Mouse (Mus musculus): ENCODE results near the gene Pim1. TPM values are rescaled to one million over a fixed set of nuclear protein-coding genes. Genes with fewer than 3 reads are reported as not detected.
A peak's percentile ranks its signal among the peaks of the same experiment; 100 is the strongest.

Gene Pim1
- polyA plus RNA-seq, 1 experiment from 2014 or later, result 17.9 TPM

DNA sequence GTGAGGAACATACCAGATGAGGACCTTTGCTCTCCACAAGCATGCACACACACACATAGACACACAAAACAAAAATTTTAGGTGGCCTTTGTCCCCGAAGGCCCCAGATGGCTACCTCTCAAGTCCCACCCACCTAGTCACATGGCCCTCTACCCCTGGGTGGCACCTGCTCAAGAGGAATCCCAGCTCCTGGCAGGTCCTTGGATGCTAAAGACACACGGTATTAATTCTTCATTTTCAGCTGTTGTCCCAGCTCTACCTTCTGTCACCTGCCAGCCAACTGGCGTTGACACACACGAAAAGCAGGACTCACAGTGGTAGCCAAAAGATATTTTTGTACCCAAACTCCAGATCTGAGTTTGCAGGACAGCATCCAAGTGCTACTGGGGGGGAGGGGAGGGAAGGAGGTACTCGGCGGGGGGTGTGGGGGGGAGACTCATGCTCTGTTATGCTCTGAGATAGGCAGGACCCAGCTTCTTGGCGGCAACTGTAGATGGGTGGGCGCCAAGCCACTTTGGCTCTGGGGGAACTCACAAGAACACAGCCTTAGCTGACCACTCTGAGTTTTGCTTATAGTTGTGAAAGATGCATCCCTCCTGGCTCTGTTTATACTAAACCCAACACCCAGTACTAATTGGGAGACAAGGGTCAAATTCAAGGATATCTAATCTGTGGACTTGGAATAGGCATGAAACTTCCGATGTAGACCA, 35.0 kb upstream of the Pim1 start:
- no peak overlapping the region for H3K4me2 ChIP-seq
- H3K9ac ChIP-seq, result no peak overlapping the region
- no peaks in the 10 kb centered on the region for H3K27me3 ChIP-seq
- no peak overlapping the region for H3K4me3 ChIP-seq
- no peaks in the 10 kb centered on the region for H3K9me3 ChIP-seq (replicated peaks)
- no peaks in the 10 kb centered on the region for H3K36me3 ChIP-seq
- peak overlapping the region; percentile 92 for H3K27ac ChIP-seq
- no peak for ATAC-seq (replicated peaks; ENCODE audit: insufficient number of reproducible peaks, insufficient read depth, low FRiP score, low read depth)
- 52% methylated on average over 9 of the region's 9 CpGs for WGBS
- peaks cover 67% of the 10 kb centered on the region for H3K4me1 ChIP-seq (replicated peaks)

DNA sequence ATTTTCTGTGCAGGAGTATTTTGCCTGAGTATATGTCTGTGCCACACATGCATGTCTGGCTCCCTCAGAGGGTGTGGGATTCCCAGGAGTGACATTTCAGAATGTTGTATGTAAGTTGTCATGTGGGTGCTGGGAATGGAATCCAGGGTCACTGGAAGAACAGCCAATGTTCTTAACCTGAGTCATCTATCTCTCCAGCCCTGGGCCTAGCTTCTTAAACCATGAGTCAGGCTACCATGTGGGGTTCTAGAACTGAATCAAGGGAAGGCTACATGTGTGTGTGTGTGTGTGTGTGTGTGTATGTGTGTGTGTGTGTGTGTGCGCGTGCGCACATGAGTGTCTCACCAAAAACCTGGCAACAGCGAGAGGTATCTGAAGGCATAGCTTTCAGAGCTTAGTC, 34.1 kb upstream of the Pim1 start:
- Histone ChIP-seq H3K4me3 (no peak overlapping the region), H3K9me3 (replicated peaks) (no peaks in the 10 kb centered on the region), H3K4me1 (replicated peaks) (peaks cover 58% of the 10 kb centered on the region), H3K27me3 (no peaks in the 10 kb centered on the region), H3K4me2 (no peak overlapping the region), H3K36me3 (no peaks in the 10 kb centered on the region), H3K27ac (peak overlapping the region; percentile 92), H3K9ac (no peak overlapping the region)
- no peak for ATAC-seq (replicated peaks; ENCODE audit: insufficient number of reproducible peaks, insufficient read depth, low FRiP score, low read depth)
- 98% methylated on average over 4 of the region's 4 CpGs for WGBS

DNA sequence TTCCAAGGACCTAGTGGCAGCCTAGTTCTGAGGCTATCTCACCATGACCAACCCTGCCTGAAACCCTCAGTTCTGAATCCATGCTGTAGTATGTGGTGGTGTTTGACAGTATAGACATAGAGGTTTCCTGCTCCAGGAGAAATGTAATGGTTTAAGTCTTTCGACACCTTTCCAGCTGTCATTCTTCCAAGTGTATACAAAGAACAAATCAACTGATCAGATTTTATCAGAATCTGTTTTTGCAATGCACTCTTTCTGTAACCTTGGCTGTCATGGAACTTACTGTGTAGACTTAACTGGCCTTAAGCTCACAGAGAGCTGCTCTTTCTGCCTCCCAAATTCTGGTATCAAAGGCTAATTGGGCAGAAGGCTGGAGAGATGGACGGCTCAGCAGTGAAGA, 33.6 kb upstream of the Pim1 start:
- Histone ChIP-seq H3K36me3 (no peaks in the 10 kb centered on the region), H3K9me3 (replicated peaks) (no peaks in the 10 kb centered on the region), H3K4me2 (peak overlapping the region; percentile 55; the same call in 1 of the 2 replicates), H3K4me3 (no peak overlapping the region), H3K27ac (peak overlapping the region; percentile 92), H3K9ac (peak overlapping the region; percentile 12; the same call in 1 of the 2 replicates), H3K4me1 (replicated peaks) (peaks cover 54% of the 10 kb centered on the region), H3K27me3 (no peaks in the 10 kb centered on the region)
- WGBS, result 76% methylated on average over 2 of the region's 2 CpGs
- ATAC-seq (replicated peaks; ENCODE audit: insufficient number of reproducible peaks, insufficient read depth, low FRiP score, low read depth), result no peak

DNA sequence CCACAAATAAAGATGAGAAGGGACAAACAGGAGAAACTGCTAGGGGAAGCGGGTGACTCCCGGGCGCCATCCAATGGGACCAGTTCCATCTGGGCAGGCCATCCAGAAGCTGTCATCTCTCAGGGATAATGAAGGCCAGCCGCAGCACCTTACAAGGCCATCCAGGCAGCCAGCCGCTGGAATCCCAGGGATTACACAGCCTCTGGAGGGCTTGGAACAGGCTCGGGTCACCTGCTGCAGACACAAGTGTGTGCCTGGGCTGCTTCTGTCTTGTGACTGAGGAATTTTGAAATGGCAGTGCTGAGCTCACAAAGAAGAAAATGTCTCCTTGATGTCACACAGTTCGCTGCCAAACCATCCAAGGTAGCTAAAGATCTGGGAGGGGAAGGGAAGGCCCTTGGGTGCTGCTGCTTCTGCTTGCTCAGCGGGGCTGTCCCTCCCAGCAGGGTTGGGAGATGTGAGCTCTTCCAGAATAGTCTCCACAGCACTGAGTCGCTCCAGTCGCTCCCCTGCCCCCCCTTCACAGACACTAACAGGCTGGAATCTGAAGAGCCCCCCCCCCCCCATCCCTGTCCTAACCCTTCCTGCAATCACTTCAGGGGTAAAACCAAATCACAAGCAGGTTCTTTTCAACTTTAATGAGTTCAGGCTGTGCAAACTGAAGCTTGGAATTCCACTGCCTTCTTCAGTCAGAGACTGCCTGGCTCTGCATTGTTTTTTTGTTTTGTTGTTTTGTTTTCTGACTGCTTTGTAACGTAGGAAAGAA, 32.6 kb upstream of the Pim1 start:
- H3K4me3 ChIP-seq, result no peak overlapping the region

DNA sequence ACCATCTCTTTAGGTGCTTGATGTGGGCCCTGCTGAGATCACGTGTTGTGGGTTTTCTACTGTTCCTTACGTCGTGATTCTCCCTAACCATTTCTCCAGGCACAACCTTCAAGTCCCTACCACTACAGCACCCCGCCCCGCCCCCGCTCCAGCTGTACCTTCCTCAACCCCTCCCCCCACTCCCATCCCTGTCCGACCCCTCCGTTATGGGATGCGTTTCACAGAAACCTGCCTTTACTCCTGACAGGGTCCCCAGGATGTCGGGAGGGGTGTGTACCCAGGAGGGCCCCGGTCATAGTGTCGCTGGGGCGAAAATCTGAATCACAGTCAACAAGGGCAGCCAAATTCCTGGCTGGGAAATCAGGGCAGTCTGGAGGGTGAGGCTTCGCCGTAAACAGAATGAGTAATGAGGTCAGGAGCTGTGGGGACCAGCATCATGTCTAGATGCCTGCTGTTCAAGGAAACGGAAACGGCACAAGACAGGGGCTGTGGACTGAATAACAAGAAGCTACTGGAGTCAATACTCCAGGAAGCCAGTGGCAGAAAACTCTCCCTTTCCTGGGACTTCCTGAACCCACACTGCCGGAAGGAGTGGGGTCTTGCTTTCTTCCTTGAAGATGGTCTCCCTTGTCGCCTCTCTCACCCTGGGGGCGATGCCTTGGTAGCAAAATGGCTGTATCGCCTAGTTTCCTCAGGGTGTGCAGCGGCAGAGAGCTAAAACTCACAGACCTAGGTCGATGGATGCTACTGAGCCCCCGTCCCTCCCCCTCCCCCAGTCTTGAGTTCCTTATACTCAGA, 31.0 kb upstream of the Pim1 start:
- H3K27me3 ChIP-seq, result no peaks in the 10 kb centered on the region
- ATAC-seq (replicated peaks; ENCODE audit: insufficient number of reproducible peaks, insufficient read depth, low FRiP score, low read depth), result 0 out of 2 replicates have a peak, but pooled peaks have one; percentile 2
- H3K4me3 ChIP-seq, result peak overlapping the region; percentile 27
- H3K4me2 ChIP-seq, result peak overlapping the region; percentile 55
- peaks cover 67% of the 10 kb centered on the region for H3K4me1 ChIP-seq (replicated peaks)
- 8% methylated on average over 24 of the region's 24 CpGs for WGBS
- no peaks in the 10 kb centered on the region for H3K9me3 ChIP-seq (replicated peaks)
- H3K36me3 ChIP-seq, result no peaks in the 10 kb centered on the region
- peak overlapping the region; percentile 42 for H3K9ac ChIP-seq
- peak overlapping the region; percentile 92 for H3K27ac ChIP-seq

More for the DNA sequence above, 32.6 kb upstream of the Pim1 start:
- peaks cover 53% of the 10 kb centered on the region for H3K4me1 ChIP-seq (replicated peaks)
- H3K27me3 ChIP-seq, result no peaks in the 10 kb centered on the region
- H3K9me3 ChIP-seq (replicated peaks), result no peaks in the 10 kb centered on the region
- peak overlapping the region; percentile 39; the same call in 1 of the 2 replicates for H3K9ac ChIP-seq
- WGBS, result 26% methylated on average over 11 of the region's 11 CpGs
- H3K36me3 ChIP-seq, result no peaks in the 10 kb centered on the region
- H3K27ac ChIP-seq, result peak overlapping the region; percentile 92
- H3K4me2 ChIP-seq, result peak overlapping the region; percentile 55
- ATAC-seq (replicated peaks; ENCODE audit: insufficient number of reproducible peaks, insufficient read depth, low FRiP score, low read depth), result peak; percentile 88

DNA sequence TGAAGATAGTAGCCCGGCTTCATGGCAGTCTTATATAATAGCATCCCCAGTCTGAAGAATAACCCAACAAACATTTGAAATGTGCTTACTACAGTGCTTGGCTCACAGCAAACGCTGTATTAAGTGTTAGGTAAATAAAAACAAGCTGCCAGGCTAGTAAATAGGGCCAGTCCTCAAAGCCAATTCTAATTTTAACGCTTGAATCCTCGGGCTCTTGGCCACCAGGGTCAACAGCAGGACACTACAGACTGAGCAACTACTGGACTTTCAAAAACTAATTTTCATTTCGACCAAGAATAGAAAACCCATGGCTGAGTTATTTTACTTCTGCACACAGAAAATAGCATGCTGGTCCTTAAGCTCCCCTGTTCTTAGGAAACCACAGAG, 30.4 kb upstream of the Pim1 start:
- Histone ChIP-seq H3K36me3 (no peaks in the 10 kb centered on the region), H3K9ac (peak overlapping the region; percentile 42; the same call in 1 of the 2 replicates), H3K4me3 (peak overlapping the region; percentile 27; the same call in 1 of the 2 replicates), H3K27me3 (no peaks in the 10 kb centered on the region), H3K4me2 (peak overlapping the region; percentile 55), H3K4me1 (replicated peaks) (peaks cover 70% of the 10 kb centered on the region), H3K27ac (peak overlapping the region; percentile 92), H3K9me3 (replicated peaks) (no peaks in the 10 kb centered on the region)
- no peak for ATAC-seq (replicated peaks; ENCODE audit: insufficient number of reproducible peaks, insufficient read depth, low FRiP score, low read depth)
- WGBS, result 24% methylated on average over 5 of the region's 5 CpGs

DNA sequence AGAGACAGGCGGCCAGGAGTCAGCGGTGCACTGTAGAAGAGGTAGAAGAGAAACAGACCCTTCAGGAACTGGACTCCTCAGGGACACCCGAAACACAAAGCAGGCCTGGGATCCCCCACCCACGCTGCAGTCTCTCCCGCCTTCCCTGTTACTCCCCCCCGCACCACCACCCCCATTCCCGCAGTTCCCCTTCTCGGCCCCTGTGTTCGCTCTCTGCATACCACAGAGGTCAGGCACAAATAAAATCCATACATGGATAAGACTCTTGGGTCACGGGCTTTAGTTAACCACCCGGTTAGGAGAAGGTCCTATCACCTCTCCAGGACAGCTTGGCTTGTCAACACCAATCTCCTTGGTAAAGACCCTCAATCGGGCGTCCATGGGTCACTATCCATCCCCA, 26.9 kb upstream of the Pim1 start:
- peaks cover 62% of the 10 kb centered on the region for H3K4me1 ChIP-seq (replicated peaks)
- peak; percentile 25; the same call in 1 of the 2 replicates for ATAC-seq (replicated peaks; ENCODE audit: insufficient number of reproducible peaks, insufficient read depth, low FRiP score, low read depth)
- H3K9ac ChIP-seq, result peak overlapping the region; percentile 53
- peak overlapping the region; percentile 94 for H3K27ac ChIP-seq
- H3K36me3 ChIP-seq, result no peaks in the 10 kb centered on the region
- H3K27me3 ChIP-seq, result no peaks in the 10 kb centered on the region
- peak overlapping the region; percentile 68 for H3K4me2 ChIP-seq
- no peaks in the 10 kb centered on the region for H3K9me3 ChIP-seq (replicated peaks)
- 11% methylated on average over 13 of the region's 13 CpGs for WGBS
- peak overlapping the region; percentile 36 for H3K4me3 ChIP-seq

DNA sequence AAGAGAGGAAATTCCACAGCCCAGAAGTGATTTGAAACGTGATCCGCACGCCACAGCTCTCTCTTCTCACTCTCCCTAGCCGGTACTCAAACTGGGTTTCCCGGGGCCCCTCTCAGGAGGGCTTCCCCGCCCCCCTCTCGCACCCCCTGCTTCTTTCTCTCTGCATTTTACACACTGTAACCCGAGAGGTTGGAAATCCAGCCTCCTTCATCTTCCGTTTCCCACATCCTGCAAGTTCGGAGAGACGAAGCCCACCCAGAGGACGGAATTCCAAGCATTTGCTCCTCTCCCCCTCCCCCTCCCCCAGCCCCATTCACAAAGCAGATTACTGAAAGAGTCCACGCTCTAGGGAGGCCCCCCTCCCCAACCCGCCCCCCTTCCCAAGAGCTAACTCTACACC, 26.5 kb upstream of the Pim1 start:
- Histone ChIP-seq H3K4me2 (peak overlapping the region; percentile 68), H3K9ac (peak overlapping the region; percentile 53), H3K4me3 (peak overlapping the region; percentile 36), H3K4me1 (replicated peaks) (peaks cover 57% of the 10 kb centered on the region), H3K36me3 (no peaks in the 10 kb centered on the region), H3K27me3 (no peaks in the 10 kb centered on the region), H3K9me3 (replicated peaks) (no peaks in the 10 kb centered on the region), H3K27ac (peak overlapping the region; percentile 94)
- ATAC-seq (replicated peaks; ENCODE audit: insufficient number of reproducible peaks, insufficient read depth, low FRiP score, low read depth), result peak; percentile 63
- WGBS, result 8% methylated on average over 14 of the region's 14 CpGs

DNA sequence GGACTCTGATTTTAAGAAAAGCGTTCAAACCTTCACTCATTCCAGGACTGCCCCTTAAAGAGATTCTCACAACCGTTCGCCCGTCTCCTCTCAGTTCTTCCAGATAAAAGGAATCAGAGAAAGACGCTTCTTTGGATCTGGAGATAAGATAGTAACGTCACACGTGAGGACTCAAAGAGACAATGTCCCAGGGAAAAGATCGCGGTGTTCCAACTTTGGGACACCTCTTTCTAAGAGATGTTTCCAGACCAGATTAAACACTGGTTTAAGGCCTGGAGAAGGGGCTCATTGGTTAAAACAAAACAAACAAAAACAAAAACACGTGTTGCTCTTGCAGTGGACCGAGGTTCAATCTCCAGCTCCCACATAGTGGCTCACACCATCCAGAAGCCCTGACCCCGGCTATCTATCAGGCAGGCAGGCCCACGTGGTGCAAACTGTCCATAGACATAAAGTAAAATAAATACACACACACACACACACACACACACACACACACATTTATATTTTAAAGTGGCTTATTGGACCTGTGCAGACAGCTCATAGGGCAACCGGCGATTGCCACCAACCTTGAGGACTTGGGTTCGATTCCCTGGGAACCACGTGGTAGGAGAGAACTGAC, 25.9 kb upstream of the Pim1 start:
- H3K27me3 ChIP-seq, result no peaks in the 10 kb centered on the region
- no peaks in the 10 kb centered on the region for H3K36me3 ChIP-seq
- H3K4me3 ChIP-seq, result peak overlapping the region; percentile 36
- no peaks in the 10 kb centered on the region for H3K9me3 ChIP-seq (replicated peaks)
- peak overlapping the region; percentile 53 for H3K9ac ChIP-seq
- peaks cover 52% of the 10 kb centered on the region for H3K4me1 ChIP-seq (replicated peaks)
- 19% methylated on average over 17 of the region's 17 CpGs for WGBS
- ATAC-seq (replicated peaks; ENCODE audit: insufficient number of reproducible peaks, insufficient read depth, low FRiP score, low read depth), result no peak
- H3K4me2 ChIP-seq, result peak overlapping the region; percentile 68
- peak overlapping the region; percentile 94 for H3K27ac ChIP-seq

DNA sequence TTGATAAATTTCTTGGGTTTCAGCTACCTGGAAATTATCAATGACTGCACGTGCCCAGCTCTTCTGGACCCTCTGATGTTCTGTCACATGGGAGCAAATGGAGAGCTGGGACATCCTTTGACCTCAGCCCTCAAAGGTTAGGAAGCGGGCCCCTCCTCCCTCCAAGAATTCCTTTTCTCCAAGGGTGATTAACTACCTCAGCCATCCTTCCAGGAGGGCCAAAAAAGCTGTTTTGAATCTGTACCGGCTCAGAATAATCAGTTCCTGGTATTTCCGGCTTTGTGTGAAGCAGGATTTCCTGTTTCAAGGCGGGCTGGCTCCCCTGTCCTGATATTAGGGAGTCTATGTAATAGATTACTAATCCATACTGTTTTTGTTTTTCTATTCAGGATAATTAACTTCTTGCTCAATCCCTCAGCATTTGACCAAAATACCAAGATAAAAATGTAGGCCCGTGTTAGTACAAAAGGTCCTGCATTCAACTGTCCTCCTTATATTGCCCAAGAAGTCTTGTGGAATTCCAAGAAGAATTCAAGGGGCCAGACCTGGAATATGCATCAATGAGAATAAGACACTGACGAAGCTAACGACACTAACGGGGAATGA, 25.0 kb upstream of the Pim1 start:
- 39% methylated on average over 9 of the region's 9 CpGs for WGBS
- Histone ChIP-seq H3K4me1 (replicated peaks) (peaks cover 46% of the 10 kb centered on the region), H3K27ac (peak overlapping the region; percentile 94; the same call in 1 of the 2 replicates)

More for the DNA sequence above, 25.0 kb upstream of the Pim1 start:
- no peak for ATAC-seq (replicated peaks; ENCODE audit: insufficient number of reproducible peaks, insufficient read depth, low FRiP score, low read depth)
- Histone ChIP-seq H3K9me3 (replicated peaks) (no peaks in the 10 kb centered on the region), H3K4me3 (no peak overlapping the region), H3K27me3 (no peaks in the 10 kb centered on the region), H3K36me3 (no peaks in the 10 kb centered on the region), H3K4me2 (no peak overlapping the region), H3K9ac (no peak overlapping the region)
